Comparison of ENCODE assay signal across 20 mouse cellular contexts in genomic region chr10:120298293-120298927, GRCm38 (mm10).
DNase-seq lines count a peak whose midpoint lies in the region; ATAC-seq and TF ChIP-seq lines count a peak whose summit lies in the region.
"Had no signal": no experiment of that assay in that cellular context is flagged by ENCODE, and none has a peak within 500 bp of the region (broad histone marks: within the 10 kb centered on the region; RNA-seq: fewer than 3 reads in every experiment).

No protein-coding gene starts in this region.

- no peak overlapping the region for H3K9ac ChIP-seq in intestine, postnatal 0 days (ENCODE audit: low read depth, low read length)
- H3K9ac ChIP-seq in intestine, embryonic 16.5 days (ENCODE audit: low read depth, low read length), result no peak overlapping the region
- H3K9ac ChIP-seq: forebrain, embryonic 13.5 days; intestine, embryonic 15.5 days; limb, embryonic 15.5 days; liver, postnatal 0 days; neural tube, embryonic 13.5 days had no signal

- no peak overlapping the region for H3K4me3 ChIP-seq in intestine, postnatal 0 days (ENCODE audit: low read depth, low read length)
- no peak overlapping the region for H3K4me3 ChIP-seq in intestine, embryonic 16.5 days (ENCODE audit: low read length)
- H3K4me3 ChIP-seq: forebrain, embryonic 13.5 days; intestine, embryonic 15.5 days; limb, embryonic 15.5 days; megakaryocyte, embryonic 14.5 days; neural tube, embryonic 13.5 days had no signal

- WGBS in intestine, postnatal 0 days, result 74% methylated on average over 14 of the region's 14 CpGs
- 70% methylated on average over 14 of the region's 14 CpGs for WGBS in intestine, embryonic 16.5 days

- peak; percentile 16 for DNase-seq in lung, postnatal 10 days
- no peak for DNase-seq in lung, postnatal 4 days
- DNase-seq in MN1 (ENCODE audit: low spot score), result peak; percentile 30
- no peak for DNase-seq in spleen, postnatal 4 days (ENCODE audit: low spot score in 2 of 2)
- DNase-seq in cerebellum, postnatal 10 days, result no peak
- DNase-seq: adrenal gland, adult 2 months; cerebellum, adult 11-12 months; heart, adult 18-20 months; liver, postnatal 0 days; thymus, postnatal 25 days had no signal

- no peaks in the 10 kb centered on the region for H3K36me3 ChIP-seq in intestine, postnatal 0 days (ENCODE audit: control insufficient read depth, insufficient read depth)
- no peaks in the 10 kb centered on the region for H3K36me3 ChIP-seq in intestine, embryonic 16.5 days (ENCODE audit: control insufficient read depth, insufficient read depth, low read length)
- H3K36me3 ChIP-seq: intestine, embryonic 15.5 days; limb, embryonic 15.5 days; neural tube, embryonic 13.5 days had no signal

- no peak overlapping the region for H3K4me2 ChIP-seq in intestine, postnatal 0 days (replicated peaks; ENCODE audit: low read depth)
- no peak overlapping the region for H3K4me2 ChIP-seq in intestine, embryonic 16.5 days (ENCODE audit: low read depth, low read length)
- H3K4me2 ChIP-seq: forebrain, embryonic 13.5 days; intestine, embryonic 15.5 days; limb, embryonic 15.5 days; neural tube, embryonic 13.5 days had no signal

- H3K9me3 ChIP-seq in intestine, postnatal 0 days (ENCODE audit: control insufficient read depth), result no peaks in the 10 kb centered on the region
- no peaks in the 10 kb centered on the region for H3K9me3 ChIP-seq in intestine, embryonic 16.5 days (ENCODE audit: control insufficient read depth, low read length)
- H3K9me3 ChIP-seq: forebrain, embryonic 13.5 days; intestine, embryonic 15.5 days; limb, embryonic 15.5 days; megakaryocyte, embryonic 14.5 days; neural tube, embryonic 13.5 days had no signal

- no peak for ATAC-seq in intestine, postnatal 0 days
- ATAC-seq in intestine, embryonic 16.5 days, result no peak; the same call in 1 of the 2 replicates
- ATAC-seq in megakaryocyte progenitor cell, adult 5-6 weeks (replicated peaks; ENCODE audit: poor library complexity), result peak; percentile 57
- ATAC-seq: forebrain, embryonic 13.5 days; intestine, embryonic 15.5 days; liver, postnatal 0 days; Patski had no signal

- TF ChIP-seq CTCF in intestine, postnatal 0 days (IDR thresholded peaks at IDR 0.05; ENCODE audit: low read depth), result peak; percentile 35

- no peaks in the 10 kb centered on the region for H3K27me3 ChIP-seq in intestine, postnatal 0 days (replicated peaks; ENCODE audit: control insufficient read depth, insufficient read depth, low read length)
- no peaks in the 10 kb centered on the region for H3K27me3 ChIP-seq in intestine, embryonic 16.5 days (replicated peaks; ENCODE audit: control insufficient read depth, insufficient read depth, low read length)
- H3K27me3 ChIP-seq: CH12.LX; forebrain, embryonic 13.5 days; intestine, embryonic 15.5 days; limb, embryonic 15.5 days; megakaryocyte, embryonic 14.5 days; neural tube, embryonic 13.5 days; Patski had no signal

- H3K4me1 ChIP-seq in intestine, postnatal 0 days (replicated peaks; ENCODE audit: control insufficient read depth, insufficient read depth, low read length), result no peaks in the 10 kb centered on the region
- H3K4me1 ChIP-seq in intestine, embryonic 16.5 days (ENCODE audit: control insufficient read depth, insufficient read depth, low read length), result no peaks in the 10 kb centered on the region
- H3K4me1 ChIP-seq: intestine, embryonic 15.5 days; limb, embryonic 15.5 days had no signal

- H3K27ac ChIP-seq in intestine, postnatal 0 days (ENCODE audit: low read depth, low read length), result no peak overlapping the region
- H3K27ac ChIP-seq in intestine, embryonic 16.5 days (ENCODE audit: low read length), result no peak overlapping the region
- H3K27ac ChIP-seq: forebrain, embryonic 13.5 days; intestine, embryonic 15.5 days; limb, embryonic 15.5 days; neural tube, embryonic 13.5 days had no signal

Comparison
In these comparisons a context has a peak if more than half of its experiments do, and no peak if none do; other contexts are left out.
1. DNase-seq: peak in lung, postnatal 10 days (single experiment) and MN1 (single experiment); none in lung, postnatal 4 days (0 of 2), spleen, postnatal 4 days (0 of 2) and cerebellum, postnatal 10 days (0 of 2).